Mouse (Mus musculus) liver, adult 2 months (tissue): Measurements from ENCODE around the gene Hoxd11.

Experiments
- CTCF ChIP-seq: fragments of 200-500 bp; IDR thresholded peaks from 2 replicates; pipeline ENCODE4 v1.5.1; 2011; ENCODE audit warnings: low read depth, low read length, control low read depth
- POLR2A ChIP-seq: fragments of 200-500 bp; IDR thresholded peaks from 2 replicates; pipeline ENCODE4 v1.6.1; 2011; ENCODE audit warnings: low read length, control low read depth; ENCODE audit not compliant: insufficient read depth; ENCODE audit errors: extremely low read depth

DNA sequence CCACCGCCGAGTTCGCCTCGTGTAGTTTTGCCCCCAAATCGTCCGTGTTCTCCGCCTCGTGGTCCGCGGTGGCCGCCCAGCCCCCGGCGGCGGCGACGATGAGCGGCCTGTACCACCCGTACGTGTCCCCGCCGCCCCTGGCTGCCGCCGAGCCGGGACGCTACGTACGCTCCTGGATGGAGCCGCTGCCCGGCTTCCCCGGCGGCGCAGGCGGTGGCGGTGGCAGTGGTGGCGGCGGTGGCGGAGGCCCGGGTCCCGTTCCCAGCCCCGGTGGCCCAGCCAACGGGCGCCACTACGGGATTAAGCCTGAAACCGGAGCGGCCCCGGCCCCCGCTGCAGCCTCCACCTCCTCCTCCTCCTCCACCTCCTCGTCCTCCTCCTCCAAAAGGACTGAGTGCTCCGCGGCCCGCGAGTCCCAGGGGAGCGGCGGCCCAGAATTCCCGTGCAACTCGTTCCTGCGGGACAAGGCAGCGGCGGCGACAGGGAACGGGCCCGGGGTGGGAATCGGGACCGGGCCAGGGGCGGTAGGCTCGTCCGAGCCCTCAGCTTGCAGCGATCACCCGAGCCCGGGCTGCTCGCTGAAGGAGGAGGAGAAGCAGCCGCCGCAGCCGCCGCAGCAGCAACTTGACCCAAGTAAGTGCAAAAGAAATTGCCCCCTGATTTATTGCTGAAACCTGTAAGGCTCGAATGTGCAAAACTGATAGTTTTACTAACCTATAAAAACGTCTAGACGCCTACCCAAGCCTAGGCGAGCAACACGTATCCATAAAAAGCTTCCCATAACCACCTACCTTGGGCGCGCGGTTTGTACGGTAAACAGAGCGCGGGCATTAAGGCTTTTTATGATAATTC lies 19.1 kb downstream of the Hoxd11 start:
- no peak for TF ChIP-seq POLR2A
- TF ChIP-seq CTCF: no peak
